Mouse (Mus musculus) heart, embryonic 15.5 days (tissue): ENCODE results near the gene Chchd4. TPM values are rescaled to one million over a fixed set of nuclear protein-coding genes. Genes with fewer than 3 reads are reported as not detected.
"Not testable (repeated sequence)": the region's sequence is repeated elsewhere in the genome, so short reads cannot be mapped to it uniquely, and the experiment has no call there.

Experiments
- ATAC-seq: fragments of 200-750 bp; cut with Nextera tagmentation; replicated peaks from 2 replicates; pipeline ENCODE4 v1.8.0; 2017; ENCODE audit warnings: low read depth, moderate TSS enrichment; ENCODE audit not compliant: insufficient number of reproducible peaks, insufficient read depth, low FRiP score
- H3K27ac ChIP-seq: fragments of 300-500 bp; sonication (generic); 2 replicates; pipeline ENCODE4 v1.5.1; 2015; ENCODE audit warnings: mild to moderate bottlenecking, inconsistent platforms
- H3K27me3 ChIP-seq: fragments of 300-500 bp; sonication (generic); 2 replicates; pipeline ENCODE4 v1.6.1; 2015; ENCODE audit warnings: inconsistent platforms
- H3K36me3 ChIP-seq: fragments of 300-500 bp; sonication (generic); 2 replicates; pipeline ENCODE4 v1.6.1; 2015; ENCODE audit warnings: mild to moderate bottlenecking, inconsistent platforms
- H3K4me1 ChIP-seq: fragments of 300-500 bp; sonication (generic); replicated peaks from 2 replicates; pipeline ENCODE4 v1.6.1; 2015; ENCODE audit warnings: inconsistent platforms
- H3K4me2 ChIP-seq: fragments of 300-500 bp; sonication (generic); 2 replicates; pipeline ENCODE4 v1.6.1; 2015; ENCODE audit warnings: inconsistent platforms, mild to moderate bottlenecking, moderate library complexity
- H3K4me3 ChIP-seq: fragments of 300-500 bp; sonication (generic); 2 replicates; pipeline ENCODE4 v1.5.1; 2015; ENCODE audit warnings: mild to moderate bottlenecking, inconsistent platforms
- H3K9ac ChIP-seq: fragments of 300-500 bp; sonication (generic); 2 replicates; pipeline ENCODE4 v1.6.1; 2015; ENCODE audit warnings: mild to moderate bottlenecking, inconsistent platforms
- H3K9me3 ChIP-seq: fragments of 300-500 bp; sonication (generic); replicated peaks from 2 replicates; pipeline ENCODE4 v1.6.1; 2016; ENCODE audit warnings: inconsistent platforms
- WGBS: fragments of 180-500 bp; shearing (Covaris S2); methylation state at CpG from one replicate; pipeline ENCODE4 v1.1.7; 2015; ENCODE audit warnings: mixed read lengths; 5-methylcytosine and 5-hydroxymethylcytosine counted together
- polyA plus RNA-seq: library from polyadenylated mRNA; unstranded; fragments of >200 nt; fragmentation: Nextera tagmentation; extraction: Ambion mirVana; gene quantifications from 2 replicates; pipeline ENCODE4 v1.2.1, GENCODE M21; 2015

Gene Chchd4
- polyA plus RNA-seq, 1 experiment from 2014 or later = 29.0 TPM

DNA sequence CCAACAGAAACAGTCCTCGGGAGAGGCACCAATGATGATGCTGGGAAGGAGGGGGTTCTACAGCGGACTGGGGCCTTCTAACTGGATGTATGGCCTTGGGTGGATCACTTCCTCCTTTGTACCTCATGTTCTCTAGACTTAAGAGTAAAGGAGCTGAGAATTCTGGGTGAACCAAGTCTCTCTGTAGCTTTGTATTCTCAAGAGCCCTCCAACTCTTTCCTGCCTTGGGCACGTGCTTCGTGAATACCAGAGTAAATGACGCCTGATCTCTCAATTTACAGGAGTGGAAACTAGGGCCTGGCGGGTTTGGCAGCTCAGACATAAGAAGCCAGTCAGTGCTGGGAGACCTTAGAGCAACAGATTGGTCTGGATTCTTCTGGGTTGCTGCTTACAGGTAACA, 1.0 kb downstream of the Chchd4 start:
- no peak for ATAC-seq
- Histone ChIP-seq H3K27ac (peak overlapping the region; percentile 85), H3K9ac (peak overlapping the region; percentile 75), H3K4me2 (peak overlapping the region; percentile 71), H3K27me3 (no peaks in the 10 kb centered on the region), H3K4me3 (peak overlapping the region; percentile 69), H3K9me3 (no peaks in the 10 kb centered on the region), H3K36me3 (peaks cover 6% of the 10 kb centered on the region; the same call in 1 of the 2 replicates), H3K4me1 (peaks cover 23% of the 10 kb centered on the region)
- 33% methylated on average over 6 of the region's 6 CpGs for WGBS

DNA sequence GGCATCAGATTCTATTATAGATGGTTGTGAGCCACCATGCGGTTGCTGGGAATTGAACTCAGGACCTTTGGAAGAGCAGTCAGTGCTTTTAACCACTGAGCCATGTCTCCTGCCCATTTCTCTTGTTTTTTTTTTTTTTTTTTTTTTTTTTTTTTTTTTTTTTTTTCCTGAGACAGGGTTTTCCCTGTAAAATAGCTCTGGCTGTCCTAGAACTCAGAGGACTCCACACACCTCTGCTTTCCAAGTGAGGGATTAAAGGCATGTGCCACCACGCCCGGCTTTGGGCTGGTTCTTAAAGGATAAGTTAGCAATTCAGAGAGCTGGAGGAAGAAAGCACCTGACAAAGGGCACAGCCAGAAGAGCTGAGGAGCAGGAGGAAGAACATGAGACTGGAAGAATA, 1.9 kb downstream of the Chchd4 start:
- H3K9ac ChIP-seq, H3K9me3 ChIP-seq, H3K4me3 ChIP-seq, ATAC-seq, H3K27me3 ChIP-seq, H3K27ac ChIP-seq: not testable (repeated sequence)
- peaks cover 23% of the 10 kb centered on the region for H3K4me1 ChIP-seq
- peak overlapping the region; percentile 71; the same call in 1 of the 2 replicates for H3K4me2 ChIP-seq
- 94% methylated on average over 3 of the region's 3 CpGs for WGBS
- peaks cover 11% of the 10 kb centered on the region; the same call in 1 of the 2 replicates for H3K36me3 ChIP-seq

DNA sequence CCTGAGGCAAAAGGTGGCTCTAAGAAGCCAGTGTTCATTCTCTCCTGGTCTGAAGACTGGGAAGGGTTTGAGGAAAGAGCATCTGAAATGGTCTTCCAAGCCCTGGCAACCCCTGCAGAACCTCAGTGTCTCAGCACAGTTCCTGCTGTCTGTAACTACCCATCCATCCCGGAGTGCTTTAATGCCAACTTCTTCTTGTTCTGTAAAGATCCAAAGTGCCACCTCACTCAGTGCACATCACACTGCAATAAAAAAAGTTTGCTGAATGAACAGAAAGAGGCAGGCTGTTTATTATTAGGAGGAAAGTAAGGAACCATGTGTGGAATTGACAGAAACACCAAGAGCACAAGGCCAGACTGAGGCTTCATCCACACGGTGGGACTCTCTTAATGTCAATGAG, 2.6 kb downstream of the Chchd4 start:
- Histone ChIP-seq H3K9me3 (no peaks in the 10 kb centered on the region), H3K27ac (no peak overlapping the region), H3K4me3 (no peak overlapping the region), H3K4me2 (no peak overlapping the region), H3K36me3 (peaks cover 16% of the 10 kb centered on the region; the same call in 1 of the 2 replicates), H3K4me1 (peaks cover 23% of the 10 kb centered on the region), H3K27me3 (no peaks in the 10 kb centered on the region), H3K9ac (no peak overlapping the region)
- no peak for ATAC-seq
- 87% methylated on average over 2 of the region's 2 CpGs for WGBS

DNA sequence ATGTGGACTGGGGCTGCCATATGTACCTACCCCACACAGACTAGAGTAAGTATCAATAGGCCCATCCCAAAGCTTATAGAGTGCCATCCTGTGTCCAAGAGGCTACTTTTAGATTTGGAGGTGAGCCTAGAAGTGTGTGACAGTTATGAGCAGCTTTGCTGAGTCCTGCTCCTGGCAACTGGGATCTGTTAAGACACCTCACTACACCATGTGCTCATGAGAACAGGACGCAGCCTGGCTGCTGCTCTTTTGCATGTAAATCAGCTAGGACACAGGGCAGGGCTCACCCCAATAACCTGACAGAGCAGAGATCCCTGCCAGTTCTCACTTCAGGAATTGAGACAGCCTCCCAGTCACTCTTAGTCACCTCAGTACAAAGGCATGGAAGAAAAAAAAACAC, 6.2 kb downstream of the Chchd4 start:
- Histone ChIP-seq H3K9ac (no peak overlapping the region), H3K4me2 (no peak overlapping the region), H3K36me3 (peaks cover 48% of the 10 kb centered on the region), H3K9me3 (no peaks in the 10 kb centered on the region), H3K4me3 (no peak overlapping the region), H3K27me3 (no peaks in the 10 kb centered on the region), H3K27ac (no peak overlapping the region), H3K4me1 (peaks cover 6% of the 10 kb centered on the region)
- WGBS = 74% methylated on average over 1 of the region's 1 CpGs
- ATAC-seq = no peak

DNA sequence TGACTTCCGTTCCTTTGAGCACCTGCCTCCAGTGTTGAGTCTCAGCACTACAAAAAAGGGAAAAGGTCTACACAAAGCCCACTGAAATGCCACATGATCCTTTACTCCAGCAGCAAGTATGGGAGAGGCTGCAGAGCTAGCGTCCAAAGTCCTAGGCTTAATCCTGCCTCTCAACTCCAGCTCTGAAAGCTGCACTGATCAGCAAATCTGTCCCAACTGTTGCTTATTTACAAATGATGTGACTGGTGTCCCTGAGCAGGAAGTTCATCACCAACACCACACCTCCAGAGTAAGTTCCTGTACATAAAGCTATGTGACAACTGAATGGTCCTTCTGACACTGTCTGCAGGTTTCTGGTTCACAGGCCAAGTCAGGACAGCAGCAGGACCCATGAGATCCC, 7.6 kb downstream of the Chchd4 start:
- Histone ChIP-seq H3K4me2 (no peak overlapping the region), H3K4me1 (no peaks in the 10 kb centered on the region), H3K9me3 (no peaks in the 10 kb centered on the region), H3K4me3 (no peak overlapping the region), H3K27me3 (no peaks in the 10 kb centered on the region), H3K27ac (no peak overlapping the region), H3K9ac (no peak overlapping the region), H3K36me3 (peaks cover 48% of the 10 kb centered on the region)
- WGBS = 85% methylated on average over 2 of the region's 2 CpGs
- ATAC-seq = no peak

DNA sequence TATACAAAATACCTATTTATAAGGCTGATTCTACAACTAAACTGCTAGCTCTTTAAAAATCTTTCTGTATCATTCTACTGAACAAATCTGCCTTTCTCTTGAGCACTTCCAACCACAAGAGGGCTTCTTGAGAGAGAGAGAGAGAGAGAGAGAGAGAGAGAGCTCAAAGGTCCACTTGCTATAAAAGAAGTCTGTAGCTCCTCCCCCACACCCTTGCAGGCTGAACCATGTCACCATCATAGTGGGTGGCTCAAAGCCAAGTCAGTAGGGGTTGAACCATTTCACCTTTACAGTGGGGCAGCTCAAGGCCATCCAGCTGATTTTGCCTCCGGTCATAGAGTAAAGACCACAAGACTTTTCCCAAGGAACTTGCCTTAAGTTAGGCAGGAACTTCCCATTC, 13.9 kb downstream of the Chchd4 start:
- H3K27me3 ChIP-seq = no peaks in the 10 kb centered on the region
- no peak overlapping the region for H3K4me2 ChIP-seq
- no peaks in the 10 kb centered on the region for H3K4me1 ChIP-seq
- H3K4me3 ChIP-seq = no peak overlapping the region
- no peak overlapping the region for H3K27ac ChIP-seq
- WGBS = 86% methylated on average over 1 of the region's 1 CpGs
- ATAC-seq = no peak
- H3K36me3 ChIP-seq = peaks cover 19% of the 10 kb centered on the region
- H3K9ac ChIP-seq = no peak overlapping the region
- H3K9me3 ChIP-seq = no peaks in the 10 kb centered on the region

DNA sequence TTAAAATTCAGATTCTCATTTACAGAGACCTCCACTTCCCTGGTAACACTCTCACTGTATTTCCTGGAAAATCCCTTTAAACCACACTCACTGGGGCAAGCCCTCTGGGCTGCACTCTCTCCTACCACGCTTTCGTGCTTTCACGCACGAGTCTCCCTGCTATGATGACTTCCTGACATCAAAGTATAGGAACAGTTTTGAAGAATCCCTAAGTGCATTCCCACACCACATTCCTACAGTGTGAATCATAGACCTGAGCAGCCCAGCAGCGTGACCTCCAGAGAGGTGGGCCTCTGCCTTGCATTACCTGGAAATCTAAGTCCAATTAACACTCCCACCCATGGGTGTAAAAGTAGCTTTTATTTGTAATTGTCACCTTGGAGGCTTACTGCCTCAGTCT, 18.8 kb downstream of the Chchd4 start:
- 21% methylated on average over 5 of the region's 5 CpGs for WGBS
- Histone ChIP-seq H3K27ac (no peak overlapping the region), H3K9ac (no peak overlapping the region), H3K4me1 (no peaks in the 10 kb centered on the region), H3K9me3 (no peaks in the 10 kb centered on the region), H3K4me3 (no peak overlapping the region), H3K4me2 (no peak overlapping the region), H3K27me3 (0 out of 2 replicates have a peak, but pooled peaks cover 3% of the 10 kb centered on the region), H3K36me3 (no peaks in the 10 kb centered on the region)
- no peak for ATAC-seq

DNA sequence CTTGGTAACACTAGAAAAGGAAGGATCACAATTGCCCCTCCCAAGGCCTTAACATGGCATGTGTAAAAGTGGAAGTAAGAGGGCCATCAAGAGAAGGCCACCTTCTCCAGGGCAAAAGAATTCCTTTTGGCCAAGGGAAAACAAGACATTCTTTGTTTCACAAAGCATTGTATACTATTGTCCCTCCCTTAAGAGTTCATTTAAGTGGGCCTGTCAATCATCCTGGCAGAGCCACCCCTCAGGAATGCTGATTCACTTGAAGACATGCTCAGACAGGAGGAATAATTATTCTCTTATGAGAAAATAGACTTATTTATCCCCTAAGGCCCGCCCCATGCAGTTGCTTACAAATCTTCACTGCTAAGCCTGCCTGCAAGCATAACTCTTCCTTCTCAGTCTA, 21.3 kb downstream of the Chchd4 start:
- no peak overlapping the region for H3K9ac ChIP-seq
- WGBS = 38% methylated on average over 1 of the region's 1 CpGs
- no peak overlapping the region for H3K4me3 ChIP-seq
- no peak overlapping the region for H3K27ac ChIP-seq
- no peak overlapping the region for H3K4me2 ChIP-seq
- H3K36me3 ChIP-seq = no peaks in the 10 kb centered on the region
- 0 out of 2 replicates have a peak, but pooled peaks cover 12% of the 10 kb centered on the region for H3K27me3 ChIP-seq
- no peaks in the 10 kb centered on the region for H3K9me3 ChIP-seq
- no peaks in the 10 kb centered on the region for H3K4me1 ChIP-seq
- no peak for ATAC-seq

DNA sequence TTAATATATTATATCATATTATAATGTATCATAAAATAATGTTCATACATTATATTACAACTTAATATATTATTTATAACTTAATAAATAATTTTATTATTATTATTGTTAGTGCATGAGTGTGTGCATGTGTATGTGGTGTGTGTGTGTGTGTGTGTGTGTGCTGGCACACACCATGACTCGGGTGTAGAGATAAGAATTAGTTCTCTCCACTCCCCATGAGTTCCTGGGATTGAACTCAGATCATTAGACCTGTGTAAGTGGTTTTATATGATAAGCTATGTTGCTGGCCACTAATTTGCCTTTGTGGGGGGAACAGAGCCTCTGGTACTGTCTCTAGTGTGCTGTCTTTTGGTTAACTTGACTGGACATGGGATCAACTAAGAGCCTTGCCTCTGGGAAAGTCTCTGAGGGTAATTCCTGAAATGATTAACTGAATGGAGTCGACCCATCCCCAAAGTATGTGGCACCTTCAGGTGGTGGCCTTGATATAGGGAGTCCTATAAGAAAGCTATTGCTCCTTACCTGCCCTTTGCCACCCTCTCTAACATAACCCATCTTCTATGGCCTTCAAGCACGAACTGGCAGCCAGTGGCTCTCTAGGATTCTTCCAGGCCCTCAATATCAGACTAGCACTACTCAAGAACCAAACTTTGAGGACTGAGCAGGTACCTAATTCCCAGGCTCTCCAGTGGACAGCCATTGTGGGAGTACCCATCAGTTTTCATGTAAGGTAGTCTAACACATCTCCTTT, 23.7 kb downstream of the Chchd4 start:
- 53% methylated on average over 3 of the region's 3 CpGs for WGBS

DNA sequence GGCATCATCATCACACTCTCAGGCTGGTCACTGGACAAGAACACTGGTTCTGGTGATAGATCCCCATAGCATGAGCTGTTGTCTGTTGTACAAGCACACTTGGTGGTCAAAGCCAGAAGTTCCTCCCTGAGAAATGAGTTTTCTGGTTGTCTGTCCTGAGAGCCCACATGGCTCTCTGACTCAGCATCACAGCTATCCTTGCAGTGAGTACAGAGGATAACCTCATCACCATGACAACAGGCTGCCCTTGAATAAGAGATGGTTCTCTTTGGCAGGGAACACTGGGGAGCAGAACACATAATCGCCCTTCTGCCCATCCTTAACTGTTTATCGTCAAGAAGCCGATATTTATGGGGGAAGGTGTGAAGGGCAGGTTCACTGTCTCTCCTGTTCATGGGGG, 28.0 kb downstream of the Chchd4 start:
- H3K36me3 ChIP-seq = no peaks in the 10 kb centered on the region
- no peak overlapping the region for H3K9ac ChIP-seq
- no peak overlapping the region for H3K4me3 ChIP-seq
- H3K27ac ChIP-seq = no peak overlapping the region
- ATAC-seq = no peak
- H3K27me3 ChIP-seq = 0 out of 2 replicates have a peak, but pooled peaks cover 9% of the 10 kb centered on the region
- peaks cover 8% of the 10 kb centered on the region for H3K4me1 ChIP-seq
- 69% methylated on average over 3 of the region's 3 CpGs for WGBS
- no peaks in the 10 kb centered on the region for H3K9me3 ChIP-seq
- H3K4me2 ChIP-seq = no peak overlapping the region

More for the DNA sequence above, 23.7 kb downstream of the Chchd4 start:
- H3K9me3 ChIP-seq = no peaks in the 10 kb centered on the region
- no peak for ATAC-seq
- H3K9ac ChIP-seq = no peak overlapping the region
- no peaks in the 10 kb centered on the region for H3K4me1 ChIP-seq
- no peaks in the 10 kb centered on the region for H3K36me3 ChIP-seq
- H3K27me3 ChIP-seq = 0 out of 2 replicates have a peak, but pooled peaks cover 12% of the 10 kb centered on the region
- H3K27ac ChIP-seq = no peak overlapping the region
- H3K4me3 ChIP-seq = no peak overlapping the region
- no peak overlapping the region for H3K4me2 ChIP-seq

DNA sequence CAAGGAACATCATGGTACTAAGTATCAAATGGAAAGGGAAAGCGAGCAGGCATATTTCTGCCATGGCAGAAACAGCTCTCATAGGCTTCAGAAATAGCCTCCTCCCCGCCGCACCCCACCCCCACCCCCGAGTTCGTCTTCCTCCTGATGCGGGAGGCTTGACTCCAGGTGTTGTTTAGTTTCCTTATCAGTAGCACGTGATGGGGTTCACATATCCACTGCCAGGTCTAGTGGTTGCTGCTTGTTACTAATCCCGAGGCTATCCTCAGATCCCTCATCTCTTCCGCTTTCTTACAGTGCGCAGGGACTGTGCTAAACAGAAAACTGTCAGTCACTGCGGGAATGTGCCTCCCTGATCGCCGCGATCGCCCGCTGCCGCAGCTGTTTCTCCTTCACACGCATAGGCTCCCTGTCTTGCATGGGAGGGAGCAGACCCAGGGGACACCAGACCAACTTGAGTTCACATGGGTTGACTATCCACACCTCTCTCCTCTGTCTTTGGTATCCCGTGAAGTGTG, 32.1 kb downstream of the Chchd4 start:
- peak; percentile 56; the same call in 1 of the 2 replicates for ATAC-seq
- peak overlapping the region; percentile 61 for H3K27ac ChIP-seq
- peaks cover 8% of the 10 kb centered on the region for H3K4me1 ChIP-seq
- 4% methylated on average over 19 of the region's 19 CpGs for WGBS
- H3K9me3 ChIP-seq = no peaks in the 10 kb centered on the region
- H3K4me3 ChIP-seq = peak overlapping the region; percentile 68
- H3K27me3 ChIP-seq = peaks cover 22% of the 10 kb centered on the region
- peak overlapping the region; percentile 67 for H3K9ac ChIP-seq
- H3K4me2 ChIP-seq = peak overlapping the region; percentile 92
- H3K36me3 ChIP-seq = no peaks in the 10 kb centered on the region
